Mouse (Mus musculus): Measurements from ENCODE around the gene Csf3r. TPM values are rescaled to one million over a fixed set of nuclear protein-coding genes. Genes with fewer than 3 reads are reported as not detected.

The Csf3r gene
- polyA plus RNA-seq (2012), result 124 and 152 TPM in 2 replicates

DNA sequence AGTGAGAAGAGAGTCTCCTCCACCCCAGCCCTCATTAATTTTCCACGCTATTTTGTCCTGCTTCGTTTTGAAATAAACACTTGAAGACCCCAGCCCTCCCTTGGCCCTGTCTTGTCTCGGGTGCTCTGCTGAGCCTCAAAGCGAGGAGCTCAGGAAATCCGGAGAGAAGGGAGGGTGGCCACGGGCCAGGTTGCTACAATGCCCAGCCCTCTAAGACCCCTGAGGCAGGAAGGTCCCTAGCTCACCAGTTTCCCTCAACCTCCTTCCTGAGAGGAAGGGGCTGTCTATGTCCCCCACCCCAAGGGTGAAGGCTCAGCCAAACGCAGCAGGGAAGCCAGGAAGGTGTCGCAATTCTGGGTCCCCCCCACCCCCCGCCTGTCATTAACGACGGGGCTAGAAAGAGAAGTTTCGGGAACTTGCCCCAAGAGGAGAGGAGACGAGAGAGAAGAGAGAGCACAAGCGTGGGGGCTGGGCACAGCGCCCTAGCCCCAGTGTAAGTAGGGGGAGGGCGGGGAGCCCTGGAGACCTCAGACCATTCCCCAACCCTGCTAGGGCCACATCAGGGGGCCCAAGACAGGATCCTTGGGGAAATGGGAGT lies at the start of gene Csf3r:
Csf3r (plus strand) TSS at position 248 of the 598 bp plus-strand sequence.

DNA sequence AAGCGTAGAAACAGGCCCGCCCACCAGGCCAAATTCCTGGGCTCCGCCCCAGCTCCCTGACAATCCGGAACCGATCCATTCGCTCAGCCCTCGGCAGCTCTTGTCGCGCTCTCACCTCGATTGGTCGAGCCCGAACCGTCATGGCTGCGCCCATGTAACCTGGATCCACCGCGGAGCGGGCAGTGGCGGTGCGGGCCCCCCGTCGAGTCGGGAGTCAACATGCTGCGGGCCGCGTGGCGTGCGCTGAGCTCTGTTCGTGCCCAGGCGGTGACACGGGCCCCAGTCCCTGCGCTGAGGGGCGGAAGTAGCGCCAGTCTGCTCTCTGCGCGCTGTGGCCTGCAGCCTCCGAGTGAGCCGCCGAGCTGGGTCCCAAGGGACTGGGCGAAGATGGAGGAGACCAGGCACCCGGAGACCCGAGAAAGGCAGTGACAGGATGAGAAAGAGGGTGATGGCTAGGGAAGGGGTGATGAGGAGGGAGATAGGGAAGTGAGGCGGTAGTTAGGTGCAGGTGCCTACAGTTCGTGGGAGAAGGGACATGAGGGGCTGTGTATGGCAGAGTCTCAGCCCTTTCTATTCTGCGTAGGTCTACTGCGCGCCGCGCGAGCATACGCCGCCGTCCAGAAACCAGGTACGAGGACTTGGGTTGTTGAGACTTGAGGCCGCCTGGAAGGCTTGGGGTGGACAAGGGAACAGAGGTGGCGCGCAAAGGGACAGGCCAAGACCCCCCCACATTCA lies 22.7 kb downstream of the Csf3r start, which contains the start of gene Mrps15:
Mrps15 (plus strand) TSS at position 75 of the 735 bp plus-strand sequence.

DNA sequence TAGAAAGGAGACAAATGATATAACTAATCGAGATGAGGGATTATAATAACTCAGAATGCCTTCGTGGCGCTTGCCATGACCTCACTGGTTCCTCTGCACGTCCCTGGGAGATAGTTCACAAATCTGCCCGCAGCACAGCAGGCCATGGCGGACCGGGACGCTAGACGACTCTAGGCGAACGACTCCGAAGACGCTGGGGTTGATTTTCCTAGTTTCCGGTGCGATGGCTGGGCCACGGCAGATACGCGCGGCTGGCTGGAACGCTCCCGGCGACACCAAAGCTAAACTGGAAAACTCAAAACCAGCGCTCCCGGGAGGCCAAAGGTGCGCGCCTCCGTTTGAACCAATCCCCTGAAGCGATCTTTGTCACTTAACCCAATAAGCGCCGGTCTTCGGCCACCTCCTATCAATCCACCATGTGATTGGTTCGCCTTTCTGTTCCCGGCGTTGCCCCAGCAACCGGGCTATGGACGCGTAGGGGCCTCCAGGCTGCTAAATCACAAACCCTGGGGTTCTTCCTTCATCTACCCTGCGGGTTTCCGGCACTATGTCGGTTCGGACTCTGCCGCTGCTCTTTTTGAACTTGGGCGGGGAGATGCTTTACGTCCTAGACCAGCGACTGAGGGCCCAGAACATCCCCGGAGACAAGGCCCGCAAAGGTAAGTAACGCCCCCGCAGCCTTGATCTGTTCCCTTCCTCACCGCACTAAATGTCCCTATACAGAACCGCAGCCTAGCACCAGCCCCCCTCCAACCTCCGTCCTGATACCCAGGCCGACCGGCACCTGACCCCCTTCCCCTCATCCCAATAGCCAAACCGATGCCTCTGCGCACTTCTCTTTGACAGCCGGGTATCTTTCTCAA lies 34.0 kb downstream of the Csf3r start, which contains the start of gene Oscp1:
Oscp1 (plus strand) TSS at position 432 of the 863 bp plus-strand sequence.

Other genes with a start within 250 kb of the Csf3r start
- gene Mrps15, start 22.4 kb downstream of the Csf3r start, polyA plus RNA-seq (2012), result 215 and 226 TPM in 2 replicates
- 2.0 and 2.2 TPM in 2 replicates for gene Oscp1, start 34.0 kb downstream of the Csf3r start, polyA plus RNA-seq (2012)
- gene Lsm10, start 72.1 kb downstream of the Csf3r start, polyA plus RNA-seq (2012), result 9.4 and 12.7 TPM in 2 replicates
- gene Stk40, start 79.4 kb downstream of the Csf3r start, polyA plus RNA-seq (2012), result 43.4 and 46.0 TPM in 2 replicates
- gene Eva1b, start 123.2 kb downstream of the Csf3r start, polyA plus RNA-seq (2012), result 13.7 and 19.3 TPM in 2 replicates
- gene Sh3d21, start 138.9 kb downstream of the Csf3r start, polyA plus RNA-seq (2012), result 0.52 and 0.73 TPM in 2 replicates
- gene Thrap3, start 178.2 kb downstream of the Csf3r start, polyA plus RNA-seq (2012), result 156 and 255 TPM in 2 replicates
- 279 and 331 TPM in 2 replicates for gene Map7d1, start 231.8 kb downstream of the Csf3r start, polyA plus RNA-seq (2012)
- gene Trappc3, start 237.8 kb downstream of the Csf3r start, polyA plus RNA-seq (2012), result 28.4 and 37.2 TPM in 2 replicates

Data from megakaryocyte-erythroid progenitor cell, adult 5 weeks (primary cell).